Mouse (Mus musculus) regulatory T cell (primary cell): ENCODE data around the gene Lpin2.

Experiments used
- in situ Hi-C: fragments of 300-600 bp; cut with MboI, MseI; formaldehyde crosslinking; loops from one replicate; pipeline ENCODE4 v1.15.1; 2025; ENCODE audit warnings: high pct_unique_total_duplicates

Gene Lpin2

DNA sequence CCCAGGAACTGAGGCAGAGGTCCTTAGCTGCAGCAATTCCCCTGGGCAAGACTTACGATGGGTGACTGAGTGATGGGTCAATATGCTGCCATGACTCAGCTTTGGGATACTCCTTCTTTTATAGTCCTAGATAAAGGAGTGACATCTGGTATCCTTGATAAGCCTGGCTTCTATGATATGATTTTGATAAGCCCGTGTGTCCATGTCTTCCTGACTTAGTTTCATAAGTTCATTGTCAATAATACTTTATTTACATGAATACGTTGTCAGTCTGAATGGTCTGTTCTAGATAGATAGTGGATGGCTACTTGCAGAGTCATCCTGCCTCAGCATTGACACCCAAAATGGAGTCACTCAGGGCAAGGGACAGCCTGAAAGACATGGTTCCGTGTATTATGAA is 11.2 kb upstream of the Lpin2 start:
- in situ Hi-C loops: no loop called here

DNA sequence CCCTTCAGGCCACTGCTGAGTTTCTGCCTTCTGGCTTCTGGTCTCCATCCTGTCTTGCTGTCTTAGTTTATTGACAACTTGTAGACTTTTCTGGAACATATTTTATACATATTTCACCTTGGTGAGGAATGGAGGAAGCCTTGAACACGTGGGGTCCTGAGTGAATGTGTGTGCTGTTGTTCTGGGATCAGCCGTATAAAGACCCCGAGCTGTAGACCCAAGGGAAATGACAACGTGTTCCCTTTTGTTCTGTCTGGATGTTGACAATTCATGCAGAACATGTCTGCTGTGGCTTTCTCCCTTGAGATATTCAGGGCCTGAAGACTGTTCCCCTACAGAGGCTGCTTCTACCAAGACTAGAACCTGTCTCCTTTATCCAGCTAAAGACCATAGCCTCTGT is 5.0 kb upstream of the Lpin2 start:
- in situ Hi-C loops: no loop called here

DNA sequence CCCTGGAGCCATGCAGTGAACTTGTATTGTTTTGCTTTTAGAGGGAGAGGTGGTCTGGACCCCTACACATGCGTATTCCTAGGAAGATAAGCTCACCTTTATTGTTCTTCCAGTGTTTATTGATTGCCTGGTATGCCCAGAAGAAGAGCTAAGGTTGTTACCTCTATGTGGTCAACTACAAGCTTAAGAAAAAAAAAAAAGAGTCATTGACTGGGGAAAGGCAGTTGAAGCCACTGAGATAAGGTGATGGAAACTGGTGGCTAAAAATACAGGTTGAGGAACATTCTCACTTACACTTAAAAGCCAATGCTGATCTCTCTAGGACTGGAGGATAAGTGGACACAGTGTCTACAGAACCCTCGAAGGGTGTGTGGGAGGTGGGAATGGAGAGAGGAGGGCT is 4.4 kb upstream of the Lpin2 start:
- in situ Hi-C loops: no loop called here

- in situ Hi-C loops: no loop called here
Observed at GRCm38 (mm10) chr17:71178530-71179181, 3.7 kb upstream of the Lpin2 start.

- in situ Hi-C loops: loop anchor here (10.0 kb wide), 2 partner anchors 335 to 1925 kb away; partner anchors contain the start of gene Lclat1
Observed at GRCm38 (mm10) chr17:71179551-71180309, 2.6 kb upstream of the Lpin2 start.

DNA sequence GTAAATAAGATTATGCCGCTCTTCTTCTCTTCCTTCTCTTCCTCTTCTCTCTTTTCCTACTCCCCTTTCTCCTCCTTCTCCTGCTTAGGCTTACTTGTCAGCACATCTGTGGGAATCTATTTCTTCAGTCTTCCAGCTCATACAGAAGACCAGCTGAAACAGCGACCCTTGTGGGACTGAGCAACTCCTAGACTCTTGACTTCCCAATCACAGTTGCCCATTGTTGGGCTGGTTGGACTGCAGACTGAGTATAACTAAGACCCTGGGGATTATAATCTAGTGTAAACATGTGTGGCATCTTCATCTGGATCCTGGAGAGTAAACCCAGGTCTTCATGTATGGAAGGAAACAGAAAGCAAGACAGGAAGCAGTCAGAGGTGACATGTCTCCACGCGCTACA is 1.8 kb upstream of the Lpin2 start:
- in situ Hi-C loops: loop anchor here (10.0 kb wide), 2 partner anchors 336 to 1924 kb away; partner anchors contain the start of gene Lclat1

DNA sequence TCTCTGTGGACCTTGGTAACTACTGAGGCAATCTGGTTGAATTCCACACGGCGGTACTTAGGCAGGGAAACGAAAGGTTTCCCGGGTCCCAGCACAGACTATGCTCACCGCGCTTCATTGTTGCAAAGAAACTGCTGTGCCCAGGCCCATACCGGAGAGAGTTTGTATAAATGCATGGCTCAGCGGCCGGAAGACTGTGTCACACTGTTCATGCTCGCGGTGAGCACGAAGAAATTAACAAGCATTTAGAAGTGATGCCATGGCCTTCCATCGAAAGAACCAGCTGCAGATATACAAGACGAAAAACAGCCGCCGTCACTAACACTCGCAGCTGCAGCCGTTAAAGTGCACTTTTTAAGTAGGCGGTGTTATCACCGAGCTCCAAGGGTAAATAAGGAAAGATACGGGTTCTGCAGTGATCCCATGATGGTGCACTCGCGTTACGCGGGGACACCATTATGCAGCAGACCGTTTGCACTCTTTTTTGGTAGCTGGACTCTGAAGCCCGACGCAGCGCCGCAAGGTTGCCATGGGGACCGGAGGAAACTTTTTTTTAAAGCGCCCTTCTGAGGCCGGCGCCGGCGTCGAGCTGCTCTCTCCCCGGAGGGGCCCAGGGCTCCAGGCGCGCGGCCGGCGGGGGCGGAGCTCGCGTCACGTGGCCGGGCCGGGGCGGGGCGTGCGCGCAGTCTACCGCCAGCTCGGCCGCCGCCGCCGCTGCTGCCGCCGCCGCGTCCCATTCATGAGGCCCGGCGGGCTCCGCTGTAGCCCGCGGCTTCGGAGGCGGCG is 704 bp downstream of the Lpin2 start:
- in situ Hi-C loops: loop anchor here (10.0 kb wide), 2 partner anchors 338 to 1922 kb away; partner anchors contain the start of gene Lclat1

DNA sequence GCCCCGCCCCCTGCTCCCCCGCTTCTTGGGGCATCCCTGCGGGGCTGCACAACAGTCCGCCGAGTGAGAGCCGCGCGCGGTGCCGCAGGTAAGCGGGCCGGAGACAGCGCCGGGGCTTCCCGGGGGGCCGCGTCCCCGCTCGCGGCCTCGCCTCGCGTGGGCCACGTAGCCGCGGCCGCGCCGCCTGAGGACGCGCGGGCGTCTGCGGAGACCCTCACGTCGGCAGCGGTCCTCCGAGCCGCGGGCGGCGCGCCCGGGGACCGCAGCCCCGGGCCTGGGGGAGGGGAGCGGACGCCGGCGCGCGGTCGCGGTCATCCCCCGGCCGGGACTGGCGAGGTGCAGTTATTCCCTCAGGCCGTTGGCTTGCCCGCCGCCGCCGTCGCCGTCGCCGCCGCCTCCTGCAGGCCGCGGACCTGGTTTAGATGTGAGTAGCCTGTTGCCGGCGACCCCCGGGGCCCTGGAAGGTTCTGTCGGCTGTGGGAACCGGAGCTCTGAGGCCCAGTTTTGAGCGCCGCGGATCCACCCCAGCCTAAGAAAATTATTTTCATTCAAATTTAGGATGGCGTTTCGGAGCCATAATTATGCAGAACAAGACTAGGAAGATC is 1.4 kb downstream of the Lpin2 start:
- in situ Hi-C loops: loop anchor here (10.0 kb wide), 2 partner anchors 339 to 1921 kb away; partner anchors contain the start of gene Lclat1

- in situ Hi-C loops: loop anchor here (10.0 kb wide), 2 partner anchors 340 to 1920 kb away; partner anchors contain the start of gene Lclat1
Observed at GRCm38 (mm10) chr17:71184356-71185111, 2.2 kb downstream of the Lpin2 start.

GRCm38 (mm10) chr17:71185368-71185767 is 3.0 kb downstream of the Lpin2 start:
- in situ Hi-C loops: loop anchor here (10.0 kb wide), 2 partner anchors 341 to 1919 kb away; partner anchors contain the start of gene Lclat1

DNA sequence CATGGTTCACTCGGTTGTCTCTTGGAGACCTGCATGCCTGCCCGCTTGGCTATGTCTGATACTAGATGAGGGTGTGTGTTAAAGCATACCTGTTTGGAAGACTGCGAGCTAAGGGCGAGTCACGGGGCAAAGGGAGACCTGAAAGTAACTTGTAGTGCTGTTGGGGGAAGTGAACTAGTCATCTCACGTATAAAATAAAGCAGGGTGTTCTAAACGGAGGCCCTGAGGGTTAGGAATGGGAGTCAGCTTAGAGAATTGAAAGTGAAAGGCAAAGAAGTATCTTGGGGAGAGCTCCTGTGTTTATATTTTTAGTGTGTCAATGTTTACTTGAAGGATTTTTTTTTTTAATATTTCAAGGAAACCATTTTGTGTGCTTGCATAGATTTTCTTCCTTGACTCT is 8.2 kb downstream of the Lpin2 start:
- in situ Hi-C loops: no loop called here

DNA sequence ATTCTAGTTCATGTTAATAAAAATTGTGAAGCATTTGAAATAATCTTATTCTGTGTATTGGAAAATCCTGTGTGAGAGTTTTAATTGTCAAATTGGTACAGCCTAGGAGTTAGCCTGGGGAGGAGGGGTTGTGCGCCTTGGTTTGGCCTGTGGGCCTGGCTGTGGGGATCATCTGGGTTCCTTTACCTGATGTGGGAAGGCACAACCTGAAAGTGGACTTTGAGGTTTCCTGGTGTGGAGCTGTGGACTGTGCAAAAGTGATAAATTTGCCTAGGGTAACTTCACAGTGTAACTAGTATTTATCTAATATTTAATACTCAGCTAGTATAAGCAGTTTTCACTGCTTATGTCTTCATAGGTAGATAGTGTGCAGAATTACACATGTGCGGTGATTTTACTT is 8.7 kb downstream of the Lpin2 start:
- in situ Hi-C loops: no loop called here

GRCm38 (mm10) chr17:71191651-71192419 is 9.5 kb downstream of the Lpin2 start:
- in situ Hi-C loops: no loop called here

- in situ Hi-C loops: no loop called here
Observed at GRCm38 (mm10) chr17:71193019-71193418, 10.7 kb downstream of the Lpin2 start.

GRCm38 (mm10) chr17:71193485-71193884 is 11.1 kb downstream of the Lpin2 start:
- in situ Hi-C loops: no loop called here

GRCm38 (mm10) chr17:71194906-71195632 is 12.7 kb downstream of the Lpin2 start:
- in situ Hi-C loops: no loop called here

- in situ Hi-C loops: no loop called here
Observed at GRCm38 (mm10) chr17:71195633-71196391, 13.5 kb downstream of the Lpin2 start.

DNA sequence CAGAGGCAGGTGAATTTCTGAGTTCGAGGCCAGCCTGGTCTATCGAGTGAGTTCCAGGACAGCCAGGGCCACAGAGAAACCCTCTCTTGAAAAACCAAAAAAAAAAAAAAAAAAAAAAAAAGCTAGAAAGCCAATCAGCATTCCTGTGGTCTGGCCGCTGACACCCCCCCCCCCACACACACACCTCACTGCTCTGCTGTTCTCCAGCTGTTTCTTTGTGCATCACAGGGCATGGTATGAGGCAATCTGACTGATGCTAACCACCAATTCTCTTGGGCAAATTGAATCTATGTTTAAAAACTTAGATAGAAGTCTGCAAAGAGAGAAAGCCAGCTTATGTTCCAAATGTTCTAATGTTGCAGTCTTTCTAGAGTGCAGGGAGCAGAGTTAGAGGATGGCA is 14.1 kb downstream of the Lpin2 start:
- in situ Hi-C loops: no loop called here

- in situ Hi-C loops: no loop called here
Observed at GRCm38 (mm10) chr17:71199346-71199745, 17.0 kb downstream of the Lpin2 start.
